Mouse (Mus musculus): ENCODE measurements at regions not wholly inside any gene's neighbourhood (a gene's known extent, or its start where the extent isn't known, plus 50 kb on each side); places are given as distances from the start of the nearest gene placed in this dataset.

DNA sequence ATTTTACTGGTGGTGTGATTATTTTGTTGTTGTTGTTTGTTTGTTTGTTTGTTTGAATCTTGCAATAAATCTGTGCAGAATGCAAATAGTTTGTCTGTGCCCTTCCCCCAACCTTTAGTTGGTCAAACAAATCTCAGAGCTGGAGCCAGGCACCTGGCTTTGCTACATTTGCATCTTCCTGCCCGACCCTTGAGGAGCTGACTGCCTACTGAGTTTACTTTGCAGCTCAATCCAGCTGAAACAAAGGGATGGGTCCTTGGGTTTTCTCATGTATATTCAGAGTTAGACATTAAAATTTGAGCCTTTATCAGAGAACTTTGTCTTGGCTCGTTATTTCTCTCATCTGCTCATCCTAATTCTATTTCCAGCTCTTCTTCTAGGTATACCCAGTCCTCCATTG lies 79.4 kb upstream of the BC030870 start:
- no peak for DNase-seq (ENCODE audit: low spot score in 2 of 2)

DNA sequence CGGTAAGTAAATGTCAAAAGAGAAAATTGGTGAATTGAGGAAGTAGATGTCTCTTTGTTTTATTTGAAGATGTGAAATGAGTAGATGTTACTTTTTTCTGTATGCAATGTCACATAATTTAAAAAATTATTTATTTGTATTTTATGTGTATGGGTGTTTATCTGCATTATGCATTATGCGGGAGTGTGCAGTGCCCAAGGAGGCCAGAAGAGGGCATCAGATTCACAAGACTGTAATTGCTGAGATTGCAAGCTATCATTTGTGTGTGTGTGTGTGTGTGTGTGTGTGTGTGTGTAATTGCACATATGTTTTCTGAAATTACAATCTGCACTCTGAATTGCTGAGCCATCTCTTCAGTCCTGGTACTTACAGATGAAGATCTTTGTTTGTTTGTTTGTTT lies 76.8 kb upstream of the BC030870 start:
- no peak for DNase-seq (ENCODE audit: low spot score in 2 of 2)

GRCm38 (mm10) chr8:65194656-65195055 lies 65.3 kb upstream of the BC030870 start:
- DNase-seq (ENCODE audit: low spot score in 2 of 2), result peak in 1 of 2 experiments; percentile 6

DNA sequence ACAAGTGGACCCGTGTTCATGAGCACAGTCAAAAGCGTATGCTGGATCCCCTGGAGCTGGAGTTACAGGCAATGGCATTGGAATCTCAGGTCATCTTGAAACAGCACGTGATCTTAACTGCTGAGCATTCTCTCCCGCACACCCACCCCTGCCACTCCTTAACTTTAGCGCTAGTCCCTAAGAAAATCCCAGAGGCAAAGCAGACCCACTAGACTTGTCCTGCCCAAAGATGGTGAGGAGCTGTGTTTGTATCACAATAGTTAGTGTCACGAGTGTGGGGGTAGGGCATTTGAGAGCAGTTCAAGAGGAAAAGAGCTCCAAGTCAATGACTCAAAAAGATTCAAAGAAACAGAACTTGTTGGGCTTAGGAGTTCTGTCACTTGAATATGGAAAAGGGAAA lies 64.9 kb upstream of the BC030870 start:
- DNase-seq (ENCODE audit: low spot score in 2 of 2), result no peak

GRCm38 (mm10) chr8:65182346-65182745 lies 53.0 kb upstream of the BC030870 start:
- DNase-seq (ENCODE audit: low spot score in 2 of 2), result no peak

GRCm38 (mm10) chr8:65180447-65180846 lies 51.1 kb upstream of the BC030870 start:
- DNase-seq (ENCODE audit: low spot score in 2 of 2), result no peak

Measured in frontal cortex, postnatal 25 days (tissue).